Mouse (Mus musculus): ENCODE data around the gene Ddx55.

- TF ChIP-seq EP300 (IDR thresholded peaks at IDR 0.05; ENCODE audit: low read depth) (no peak), CTCF (IDR thresholded peaks at IDR 0.05; ENCODE audit: low read depth) (no peak)
Observed at GRCm38 (mm10) chr5:124529697-124530096, 23.0 kb upstream of the Ddx55 start.
